Mouse (Mus musculus) cerebellum, adult 9-11 months (tissue): ENCODE data around the gene Pkd2.
"Not testable (repeated sequence)": the region's sequence is repeated elsewhere in the genome, so short reads cannot be mapped to it uniquely, and the experiment has no call there.

Experiments used
- DNase-seq: peaks from one replicate; pipeline ENCODE4 v3.0.0; 2022

Pkd2 gene

DNA sequence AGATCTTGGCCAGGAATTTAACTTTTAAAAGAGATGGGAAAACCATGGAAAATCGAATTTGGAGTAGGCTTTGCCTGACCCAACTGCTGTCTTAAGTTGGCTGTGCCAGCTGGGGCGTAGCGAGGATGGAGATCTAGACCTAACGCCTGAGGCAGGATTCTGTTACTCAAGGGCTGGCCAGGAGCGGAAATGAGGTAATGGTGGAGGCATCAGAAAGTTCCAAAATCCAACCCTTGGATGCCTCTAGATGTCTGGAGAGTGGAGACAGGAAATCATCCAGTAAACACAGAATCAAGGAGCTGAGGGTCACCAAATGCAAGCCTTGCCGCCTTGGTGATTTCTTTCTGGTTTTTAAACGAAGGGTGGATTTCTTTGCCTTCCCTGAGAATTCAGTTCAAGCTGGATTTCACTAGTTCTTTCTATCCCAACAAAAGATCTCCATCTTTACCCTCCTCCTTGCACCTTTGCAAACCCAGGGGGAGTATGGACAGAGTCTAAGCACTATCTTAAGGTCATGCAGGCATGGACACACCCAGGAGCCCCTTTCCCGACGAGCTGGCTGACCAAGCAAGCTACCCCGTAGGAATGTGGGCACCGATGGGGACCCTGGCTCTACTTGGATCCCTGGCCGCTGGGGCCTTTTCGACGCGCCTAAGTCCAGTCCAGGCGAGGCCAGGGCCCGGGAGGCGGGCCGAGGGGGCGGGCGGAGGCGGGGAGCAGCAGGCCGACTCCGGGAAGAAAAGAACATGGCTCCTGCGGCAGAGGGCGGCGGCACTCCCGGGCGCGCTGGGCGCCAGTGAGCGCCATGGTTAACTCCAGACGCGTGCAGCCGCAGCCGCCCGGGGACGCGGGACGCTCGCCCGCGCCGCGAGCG is at the start of gene Pkd2:
Gene Pkd2 (plus strand): TSS at position 619 of the 874 bp plus-strand sequence.
- peak; percentile 83 for DNase-seq

DNA sequence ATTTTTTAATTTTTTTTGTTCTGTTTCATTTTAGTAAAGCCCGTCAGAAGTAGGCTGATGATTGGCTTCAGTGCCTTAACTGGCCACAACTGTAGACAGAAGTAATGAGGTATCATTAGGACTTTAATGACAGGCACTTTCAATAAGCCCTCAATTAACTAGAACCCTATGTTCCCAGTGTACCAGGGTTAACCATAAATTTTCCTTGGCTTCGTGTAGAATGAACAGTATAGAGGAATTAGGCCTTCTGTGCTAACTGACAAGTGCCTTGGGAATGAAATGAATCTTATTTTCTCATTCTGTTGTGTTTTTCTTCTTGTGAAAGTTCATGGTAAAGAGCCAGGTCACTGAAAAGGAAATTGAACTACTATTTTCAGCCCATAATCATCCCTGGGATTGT is 43.3 kb upstream of the Pkd2 start:
- DNase-seq, result no peak

DNA sequence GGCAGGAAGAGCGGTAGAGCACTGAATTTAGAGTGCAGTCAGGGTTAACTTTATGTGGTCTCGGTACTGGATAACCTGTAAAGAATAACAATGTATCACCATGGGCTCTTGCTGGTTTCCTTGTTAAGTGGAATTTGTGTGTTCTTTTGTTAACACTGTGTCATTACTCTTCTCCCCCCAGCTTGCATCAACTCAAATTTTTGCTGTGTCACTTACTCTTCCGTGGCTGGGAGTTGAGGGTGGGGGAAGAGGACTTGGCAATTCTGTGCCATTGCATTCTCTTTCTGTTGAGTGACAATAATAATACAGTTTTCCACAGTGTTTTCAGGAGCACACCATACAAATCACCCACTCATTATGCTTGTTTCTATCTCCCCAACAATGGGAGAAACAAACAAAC is 42.2 kb upstream of the Pkd2 start:
- DNase-seq, result no peak

DNA sequence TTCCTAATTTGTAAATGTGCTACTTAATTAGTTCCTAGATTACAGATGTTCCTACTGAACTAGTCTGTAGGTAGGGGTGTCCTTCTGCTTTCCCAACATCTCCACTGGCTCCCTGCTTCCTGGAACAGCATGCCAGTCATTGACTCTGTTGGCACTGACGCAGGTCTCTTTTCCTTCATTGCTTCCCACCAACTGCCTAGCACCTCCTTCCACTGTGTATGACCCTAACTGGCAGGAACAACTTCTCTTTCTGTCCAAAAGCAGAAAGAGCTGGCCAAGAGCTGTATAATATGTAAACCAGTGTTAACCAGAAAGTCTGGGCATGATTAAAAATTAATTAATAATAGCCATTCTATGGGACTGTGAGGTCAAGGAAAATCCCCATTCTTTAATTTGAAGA is 41.5 kb upstream of the Pkd2 start:
- DNase-seq, result no peak

DNA sequence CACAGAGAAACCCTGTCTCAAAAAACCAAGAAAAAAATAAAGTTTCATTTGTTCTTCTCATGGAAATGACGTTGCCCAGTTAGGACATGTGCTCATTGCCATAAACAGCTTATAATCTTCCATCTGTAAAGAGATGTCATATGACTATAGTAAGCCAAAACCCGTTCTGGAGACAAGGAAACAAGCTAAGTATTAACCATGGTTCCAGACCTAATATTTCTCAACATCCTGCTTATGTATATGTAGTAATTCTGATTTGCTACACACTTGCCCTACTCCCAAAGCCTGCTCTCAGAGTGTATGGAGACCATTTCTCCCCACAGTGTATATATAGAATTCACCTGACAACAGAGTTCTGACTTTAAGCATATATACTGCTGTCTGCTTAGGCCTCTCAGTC is 37.2 kb upstream of the Pkd2 start:
- no peak for DNase-seq

DNA sequence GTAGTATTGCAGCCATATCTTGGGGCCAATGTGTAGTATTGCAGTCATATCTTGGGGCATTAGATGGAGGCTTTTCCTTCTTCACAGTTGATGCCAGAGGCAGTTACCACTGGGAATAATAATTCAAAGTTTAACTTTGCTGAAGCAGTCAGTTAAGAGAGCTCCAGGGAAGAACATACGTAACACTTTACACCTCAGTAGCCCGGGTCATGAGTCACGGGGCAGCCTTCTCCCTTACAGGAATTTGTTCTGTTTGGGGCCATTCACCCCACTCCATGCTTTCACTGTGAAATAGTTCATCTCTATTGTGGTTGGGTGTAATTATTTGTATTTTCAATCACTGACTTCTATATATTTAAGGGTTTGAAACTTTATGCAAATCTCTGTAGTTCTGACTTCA is 35.4 kb upstream of the Pkd2 start:
- no peak for DNase-seq

DNA sequence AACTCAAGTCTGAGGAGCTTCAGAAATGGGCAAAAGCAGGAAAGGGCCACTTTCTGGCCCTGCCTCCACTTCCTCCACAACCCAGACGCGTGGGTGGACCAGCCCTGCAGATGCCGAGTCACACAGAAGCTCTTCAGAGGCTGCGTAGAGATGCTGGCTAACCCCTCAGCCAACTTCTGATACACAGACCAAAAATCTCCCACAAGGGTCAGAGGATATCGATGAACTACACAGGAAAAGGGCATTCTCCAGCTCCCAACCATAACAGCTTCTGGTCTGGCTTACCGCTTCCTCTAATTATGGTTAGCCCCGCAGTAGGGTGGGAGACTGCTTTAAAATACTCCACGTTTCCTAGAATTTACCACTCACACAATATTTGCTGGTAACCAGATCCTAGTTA is 33.3 kb upstream of the Pkd2 start:
- DNase-seq, result no peak

DNA sequence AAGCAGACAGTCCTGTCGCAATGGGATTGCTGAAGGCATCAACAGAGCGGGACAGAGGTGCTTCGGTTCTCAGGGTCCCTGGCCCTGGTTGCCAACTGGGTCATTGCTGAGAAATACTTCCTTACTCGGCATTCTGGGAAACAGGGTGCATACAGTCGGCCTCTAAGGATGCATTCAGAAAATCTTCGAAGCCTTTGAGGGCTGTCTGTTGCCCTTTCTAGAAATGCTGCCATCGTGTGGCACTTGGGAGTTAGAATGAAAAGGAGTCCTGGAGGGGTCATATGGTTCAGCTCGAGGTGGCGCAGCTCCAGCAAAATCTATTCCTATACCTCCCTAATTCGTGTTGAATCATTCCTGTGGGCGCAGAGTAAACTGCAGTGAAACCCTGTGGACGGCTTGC is 26.4 kb upstream of the Pkd2 start:
- no peak for DNase-seq

DNA sequence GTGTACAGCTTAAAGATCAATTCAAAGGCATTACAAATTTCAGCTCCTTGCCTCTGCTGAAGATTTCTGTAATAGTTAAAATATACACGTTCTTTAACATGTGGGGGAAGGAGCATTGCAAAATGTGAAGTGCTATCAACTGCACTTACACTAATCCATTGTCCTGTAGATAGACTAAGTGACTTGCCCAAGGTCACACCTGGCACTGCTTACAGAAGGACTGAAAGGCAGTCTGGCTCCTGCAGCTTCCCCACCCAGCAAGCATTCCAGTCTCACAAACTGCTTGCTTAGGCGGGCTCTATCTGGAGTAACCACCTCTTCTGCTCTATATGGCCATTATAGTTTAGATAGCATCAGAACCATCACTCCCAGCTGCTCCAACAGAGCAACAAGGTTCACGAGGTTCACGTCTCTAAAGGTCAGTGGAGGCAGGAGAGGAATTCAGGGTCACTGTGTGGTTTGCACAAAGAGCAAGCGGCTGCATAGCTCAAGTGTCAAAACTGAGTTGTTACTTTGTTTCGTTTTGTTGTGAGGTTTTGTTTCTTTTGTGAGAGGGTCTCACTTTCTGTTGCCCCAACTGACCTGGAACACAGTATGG is 25.2 kb upstream of the Pkd2 start:
- no peak for DNase-seq

DNA sequence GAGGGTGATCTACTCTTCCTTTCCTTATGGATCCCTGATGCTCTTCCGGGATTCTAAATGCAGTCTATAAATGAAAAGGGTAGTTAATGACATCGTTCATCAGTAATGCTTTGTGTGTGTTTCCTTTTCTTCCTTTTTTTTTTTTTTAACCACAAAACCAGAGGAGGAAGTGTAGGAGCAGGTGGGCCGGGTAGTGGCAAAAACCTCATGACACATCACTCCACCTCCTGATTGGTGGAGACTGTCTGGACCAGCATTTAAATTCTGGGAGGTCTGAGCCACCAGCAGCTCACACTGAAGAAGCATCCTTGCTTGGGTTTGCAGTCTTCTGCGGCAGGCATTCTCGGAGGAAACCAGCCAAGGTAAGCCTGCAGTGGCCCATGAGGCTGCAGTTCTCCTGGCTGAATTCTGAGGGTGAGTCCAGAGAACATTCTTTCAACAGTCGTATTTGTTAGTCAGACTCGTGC is 24.4 kb upstream of the Pkd2 start, which contains the start of gene Spp1:
Gene Spp1 (plus strand): TSS at position 284 of the 467 bp plus-strand sequence.
- DNase-seq, result no peak

DNA sequence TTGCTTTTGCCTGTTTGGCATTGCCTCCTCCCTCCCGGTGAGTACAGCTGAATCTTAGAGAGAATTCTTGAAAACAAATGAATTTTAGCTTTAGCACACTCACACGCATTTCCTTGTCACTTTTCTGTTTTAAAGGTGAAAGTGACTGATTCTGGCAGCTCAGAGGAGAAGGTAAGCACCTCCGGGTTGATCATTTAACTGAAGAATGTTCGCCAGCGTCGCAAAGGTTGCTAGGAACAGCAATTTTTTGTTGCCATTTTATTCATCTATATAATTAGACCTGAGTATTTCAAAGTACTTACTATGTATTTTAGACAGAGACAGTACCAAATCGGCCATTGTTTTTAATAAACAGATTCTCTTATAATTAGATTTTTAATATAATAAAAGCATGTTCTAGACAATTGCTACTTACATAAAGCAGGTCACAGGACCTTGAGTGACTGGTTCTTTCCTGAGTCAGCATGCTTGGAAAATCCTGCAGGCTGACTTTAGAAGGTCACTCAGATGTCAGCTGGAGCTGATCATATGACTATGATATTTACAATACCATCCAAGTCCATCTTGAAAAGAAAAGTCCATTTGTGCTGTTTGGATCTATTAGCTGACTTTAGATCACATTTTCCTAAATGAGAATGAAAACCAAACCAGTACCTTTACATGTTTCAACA is 22.7 kb upstream of the Pkd2 start:
- no peak for DNase-seq

DNA sequence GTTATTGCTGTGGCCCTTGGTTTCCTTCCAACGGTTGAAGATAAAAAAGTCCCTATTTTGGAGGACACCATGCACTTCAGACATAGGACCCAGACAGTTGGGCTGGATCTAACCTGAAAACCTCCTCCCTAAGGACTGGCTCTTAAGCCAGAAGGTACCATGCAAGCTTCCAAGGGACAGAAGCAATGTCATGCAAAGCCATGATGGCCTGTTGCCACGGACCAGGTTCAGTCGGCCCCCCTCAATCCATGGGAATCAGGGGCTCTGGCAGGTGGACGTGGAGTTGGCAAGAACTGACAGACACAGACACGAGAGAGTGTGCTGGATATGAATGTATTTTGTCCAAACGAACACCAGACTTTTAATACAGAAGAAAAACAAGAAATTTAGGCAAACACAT is 16.9 kb upstream of the Pkd2 start:
- DNase-seq, result no peak

DNA sequence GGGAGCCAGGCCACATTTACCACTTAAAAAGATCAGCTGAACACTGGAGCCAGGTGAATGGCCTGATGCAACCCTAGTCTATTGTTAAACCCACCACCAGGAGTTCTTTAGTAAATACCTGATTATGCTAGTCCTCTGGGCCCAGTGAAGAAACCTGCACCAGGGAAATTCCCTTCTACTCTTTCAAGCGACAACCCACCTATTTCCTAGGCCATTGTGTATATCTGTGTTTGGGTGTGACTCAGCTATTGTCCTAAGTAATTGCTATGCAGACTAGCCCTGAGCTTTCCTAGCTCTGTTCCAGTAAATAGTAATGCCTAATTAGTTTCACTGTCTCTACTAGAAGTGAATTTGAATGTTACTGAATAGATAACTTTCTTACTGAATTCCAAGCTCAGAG is 16.4 kb upstream of the Pkd2 start:
- DNase-seq, result no peak

DNA sequence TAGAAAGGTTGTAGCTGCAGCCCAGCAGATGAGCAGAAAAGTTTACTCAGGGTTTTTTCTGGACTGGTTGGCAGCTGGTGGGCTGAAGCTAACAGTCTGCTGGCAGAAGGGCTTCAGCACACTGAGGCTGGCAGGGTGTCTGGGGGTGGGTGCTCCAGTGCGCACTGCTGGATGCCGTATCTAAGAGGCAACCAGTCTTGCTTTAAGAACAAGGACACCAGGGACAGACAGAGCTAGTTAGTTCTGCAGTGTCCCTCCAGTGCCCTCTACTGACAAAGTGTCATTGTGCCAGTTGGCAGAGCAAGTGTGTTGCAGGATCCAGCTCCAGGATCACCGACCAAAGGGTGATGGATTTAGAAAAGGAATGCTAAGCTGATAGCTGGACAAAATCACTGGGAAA is 13.1 kb upstream of the Pkd2 start:
- DNase-seq, result peak; percentile 59

DNA sequence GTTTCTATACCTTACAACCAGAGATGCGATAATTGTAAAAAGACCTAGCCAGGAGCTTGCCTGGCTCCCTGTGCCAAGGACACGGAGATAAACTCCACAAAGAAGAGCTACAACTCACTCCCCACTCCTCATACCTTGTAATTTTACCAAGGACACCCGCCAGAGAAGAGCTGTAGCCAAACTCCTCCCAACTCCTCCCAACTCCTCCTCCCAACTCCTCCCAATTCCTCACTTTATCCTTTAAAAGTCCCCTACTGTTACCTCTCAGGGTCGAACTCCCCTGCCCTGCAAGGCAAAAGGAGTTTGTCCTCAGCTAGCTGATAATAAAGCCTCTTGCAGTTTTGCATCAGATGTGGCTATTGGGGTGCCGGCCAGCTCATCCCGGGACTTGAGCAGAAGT is 10.9 kb upstream of the Pkd2 start:
- not testable (repeated sequence) for DNase-seq

DNA sequence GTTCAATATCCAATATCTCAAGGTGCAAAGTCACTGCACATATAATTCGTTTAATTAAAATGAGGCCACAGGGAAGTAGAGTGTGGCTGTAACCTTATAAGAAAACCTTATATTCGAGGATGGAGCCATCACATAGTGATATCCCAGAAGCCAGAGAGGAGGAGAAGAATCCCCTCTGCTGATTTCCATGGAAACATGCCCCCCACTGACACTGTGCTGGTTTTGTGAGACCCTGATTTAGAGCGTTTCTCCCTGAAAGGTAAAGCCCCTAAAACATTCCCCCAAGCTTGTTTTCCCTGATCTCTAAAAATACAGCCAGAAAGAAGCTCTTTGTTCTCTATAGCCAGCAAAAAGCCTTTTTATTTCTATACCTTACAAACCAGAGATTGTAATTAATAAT is 9.8 kb upstream of the Pkd2 start:
- DNase-seq, result no peak

DNA sequence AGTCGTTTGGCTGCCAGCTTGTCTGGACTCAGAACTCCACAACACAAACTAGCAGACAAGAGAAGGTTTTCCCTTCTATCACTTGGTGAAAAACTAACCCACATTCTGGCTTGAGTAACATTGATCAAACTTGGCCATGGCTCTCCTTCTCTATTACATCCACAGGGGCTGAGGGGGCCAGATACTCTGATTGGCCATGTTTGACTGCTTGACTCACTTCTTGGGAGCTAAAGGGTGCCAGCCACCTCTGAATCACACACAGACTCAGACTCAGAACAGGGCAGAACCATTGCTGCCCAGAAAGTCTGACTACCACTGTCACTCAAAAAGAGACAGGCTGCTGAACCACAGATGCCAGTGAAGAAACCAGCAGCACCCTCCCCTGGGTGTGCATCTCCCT is 6.2 kb upstream of the Pkd2 start:
- DNase-seq, result no peak

DNA sequence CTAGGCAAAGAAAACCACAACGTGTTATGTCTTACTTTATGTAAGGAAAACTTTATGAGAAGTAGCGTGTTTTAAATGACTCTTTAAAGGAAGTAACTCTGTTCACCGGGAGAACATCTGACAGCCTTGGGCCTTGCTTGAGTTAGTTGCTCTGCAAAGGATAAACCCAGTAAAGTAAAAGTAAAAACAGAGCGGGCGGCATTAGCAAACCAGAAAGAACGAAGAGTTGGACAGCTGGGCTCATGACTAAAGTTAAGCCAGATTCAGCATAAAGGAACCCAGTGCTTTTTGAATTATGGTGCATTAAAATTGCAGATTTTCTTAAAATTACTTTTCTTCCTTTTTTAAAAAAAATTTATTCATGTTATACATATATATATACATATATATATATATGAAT is 4.7 kb upstream of the Pkd2 start:
- DNase-seq, result no peak

DNA sequence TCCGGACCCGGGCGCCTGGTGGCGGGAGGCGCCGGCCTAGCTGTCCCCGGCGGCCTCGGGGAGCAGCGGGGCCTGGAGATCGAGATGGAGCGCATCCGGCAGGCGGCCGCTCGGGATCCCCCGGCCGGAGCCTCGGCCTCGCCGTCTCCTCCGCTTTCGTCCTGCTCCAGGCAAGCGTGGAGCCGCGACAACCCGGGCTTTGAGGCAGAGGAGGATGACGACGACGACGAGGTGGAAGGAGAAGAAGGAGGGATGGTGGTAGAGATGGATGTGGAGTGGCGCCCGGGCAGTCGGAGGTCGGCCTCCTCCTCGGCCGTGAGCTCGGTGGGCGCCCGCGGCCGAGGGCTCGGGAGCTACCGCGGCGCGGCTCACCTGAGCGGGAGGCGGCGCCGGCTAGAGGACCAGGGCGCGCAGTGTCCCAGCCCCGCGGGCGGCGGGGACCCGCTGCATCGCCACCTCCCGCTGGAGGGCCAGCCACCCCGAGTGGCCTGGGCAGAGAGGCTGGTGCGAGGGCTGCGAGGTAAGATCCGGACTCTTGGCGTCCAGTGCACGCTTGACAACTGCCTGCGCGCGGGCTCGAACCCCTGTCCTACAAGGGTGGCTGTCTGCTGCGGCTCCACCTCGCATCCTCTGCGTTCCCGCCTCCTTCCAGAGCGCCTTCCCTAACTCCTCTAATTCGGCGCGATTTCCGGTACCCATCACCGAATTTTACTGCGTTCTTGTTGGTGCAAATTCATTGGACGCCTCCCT is 631 bp downstream of the Pkd2 start:
- DNase-seq, result peak; percentile 75

DNA sequence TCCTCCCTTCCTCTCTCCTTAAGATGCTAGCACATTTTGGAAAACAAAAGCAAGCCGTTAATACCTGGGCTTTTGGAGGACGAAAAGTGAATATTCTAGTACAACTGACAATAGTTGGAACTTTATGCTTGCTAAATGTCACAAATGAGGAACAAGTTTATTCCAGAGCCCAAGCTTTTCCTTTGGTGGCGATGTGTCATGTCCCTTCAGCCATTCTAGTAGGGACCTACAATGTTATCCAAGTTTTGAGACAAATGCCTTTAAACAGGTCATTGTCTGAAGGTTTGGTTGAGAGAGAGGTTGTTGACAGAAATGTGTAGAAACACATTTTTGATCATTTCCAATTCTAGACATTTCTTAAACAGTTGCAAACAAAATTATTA is 1.2 kb downstream of the Pkd2 start:
- no peak for DNase-seq

DNA sequence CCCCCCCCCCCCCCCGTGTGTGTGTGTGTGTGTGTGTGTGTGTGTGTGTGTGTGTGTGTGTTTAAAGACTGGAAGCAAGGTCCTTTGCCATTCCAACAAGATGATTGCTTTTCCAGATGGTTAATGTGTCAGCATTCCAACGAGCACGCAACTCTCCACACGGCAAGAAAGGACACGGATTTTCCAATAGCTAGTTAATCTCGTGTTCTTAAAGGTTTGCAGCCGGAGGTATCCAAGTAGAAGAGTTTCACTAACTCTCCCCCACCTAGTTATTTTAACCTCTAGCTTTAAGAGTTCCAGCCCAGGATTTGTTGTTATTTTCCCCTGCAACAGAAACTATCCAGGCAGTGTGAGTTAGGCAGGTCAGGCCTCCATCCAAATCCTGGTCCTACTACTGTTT is 1.6 kb downstream of the Pkd2 start:
- no peak for DNase-seq

DNA sequence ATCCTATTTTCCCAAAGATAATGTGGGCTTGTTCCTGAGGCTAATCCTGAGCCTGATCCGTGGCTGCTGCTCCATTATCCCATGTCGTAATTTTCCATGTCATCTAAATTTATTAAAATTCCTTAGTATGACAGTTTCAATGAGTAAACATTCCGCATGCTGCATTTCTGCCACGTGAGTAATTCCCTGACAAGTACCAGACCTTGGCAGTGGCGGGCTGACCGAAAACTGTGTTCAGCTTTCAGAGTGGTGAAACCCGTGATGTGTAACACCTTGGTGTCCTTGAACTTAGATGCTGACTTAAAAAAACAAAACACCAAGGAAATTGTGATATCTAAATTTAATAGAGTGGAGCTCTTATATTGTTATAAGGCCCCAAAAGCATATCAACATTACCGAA is 6.0 kb downstream of the Pkd2 start:
- DNase-seq, result no peak

DNA sequence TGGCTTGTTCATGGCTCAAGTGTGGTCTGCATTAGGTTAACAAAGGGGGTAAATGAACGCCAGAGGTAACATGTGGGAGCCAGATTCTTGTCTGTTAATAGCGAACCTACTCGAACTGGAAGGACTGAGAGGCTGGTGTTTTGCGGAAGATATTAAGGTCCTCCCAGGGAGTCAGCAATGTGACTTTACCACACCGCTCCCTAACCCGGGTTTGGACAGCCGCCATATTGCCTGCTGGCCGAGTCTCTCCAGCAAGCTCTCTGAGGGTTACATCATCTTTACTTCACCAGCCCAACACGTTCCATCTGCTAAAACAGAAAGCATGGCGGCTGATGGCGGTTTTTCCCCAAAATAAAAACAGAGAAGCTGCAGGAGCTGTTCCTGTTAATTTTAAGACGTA is 6.5 kb downstream of the Pkd2 start:
- peak; percentile 81 for DNase-seq
